Mouse (Mus musculus): ENCODE results near the gene Heatr5a.

The Heatr5a gene

DNA sequence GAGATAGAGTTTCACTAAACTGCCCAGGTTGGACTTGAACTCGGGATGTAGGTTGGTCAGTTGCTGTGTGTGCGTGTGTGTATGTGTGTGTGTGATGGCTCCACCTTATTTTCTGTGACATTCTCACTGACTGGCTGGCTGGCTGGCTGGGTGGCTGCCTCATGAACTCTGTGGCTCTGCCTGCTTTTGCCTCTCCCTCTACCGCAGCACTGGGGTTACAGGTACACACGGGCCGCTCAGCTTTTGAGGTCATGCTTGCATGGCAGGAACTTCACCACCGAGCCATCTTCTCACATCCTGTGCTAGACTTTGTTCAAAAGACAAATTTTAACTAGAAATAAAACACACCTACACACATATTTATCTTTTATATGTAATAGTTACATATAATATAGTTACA, 84.8 kb downstream of the Heatr5a start:
- no peak for DNase-seq (ENCODE audit: extremely low spot score, low spot score)

- no peak for DNase-seq (ENCODE audit: extremely low spot score, low spot score)
These were observed 86.3 kb downstream of the Heatr5a start for GRCm38 (mm10) chr12:51884801-51885200.

GRCm38 (mm10) chr12:51883297-51883805, 87.8 kb downstream of the Heatr5a start:
- DNase-seq (ENCODE audit: extremely low spot score, low spot score): no peak

GRCm38 (mm10) chr12:51882606-51883296, 88.4 kb downstream of the Heatr5a start:
- DNase-seq (ENCODE audit: extremely low spot score, low spot score): no peak

DNA sequence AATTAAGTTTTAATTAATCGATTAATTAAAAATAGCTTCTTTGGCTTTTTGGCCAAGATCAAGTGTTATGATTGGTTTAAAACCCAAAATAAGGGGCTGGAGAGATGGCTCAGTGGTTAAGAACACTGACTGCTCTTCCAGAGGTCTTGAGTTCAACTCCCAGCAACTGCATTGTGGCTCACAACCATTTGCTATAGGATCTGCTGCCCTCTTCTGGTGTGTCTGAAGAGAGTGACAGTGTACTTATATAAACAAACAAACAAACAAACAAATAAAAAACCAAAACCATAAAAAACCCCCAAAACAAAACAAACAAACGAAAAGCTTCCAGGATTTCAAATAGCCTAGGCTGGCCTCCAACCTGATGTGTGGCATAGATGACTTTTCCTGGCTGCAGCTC, 89.3 kb downstream of the Heatr5a start:
- no peak for DNase-seq (ENCODE audit: extremely low spot score, low spot score)

DNA sequence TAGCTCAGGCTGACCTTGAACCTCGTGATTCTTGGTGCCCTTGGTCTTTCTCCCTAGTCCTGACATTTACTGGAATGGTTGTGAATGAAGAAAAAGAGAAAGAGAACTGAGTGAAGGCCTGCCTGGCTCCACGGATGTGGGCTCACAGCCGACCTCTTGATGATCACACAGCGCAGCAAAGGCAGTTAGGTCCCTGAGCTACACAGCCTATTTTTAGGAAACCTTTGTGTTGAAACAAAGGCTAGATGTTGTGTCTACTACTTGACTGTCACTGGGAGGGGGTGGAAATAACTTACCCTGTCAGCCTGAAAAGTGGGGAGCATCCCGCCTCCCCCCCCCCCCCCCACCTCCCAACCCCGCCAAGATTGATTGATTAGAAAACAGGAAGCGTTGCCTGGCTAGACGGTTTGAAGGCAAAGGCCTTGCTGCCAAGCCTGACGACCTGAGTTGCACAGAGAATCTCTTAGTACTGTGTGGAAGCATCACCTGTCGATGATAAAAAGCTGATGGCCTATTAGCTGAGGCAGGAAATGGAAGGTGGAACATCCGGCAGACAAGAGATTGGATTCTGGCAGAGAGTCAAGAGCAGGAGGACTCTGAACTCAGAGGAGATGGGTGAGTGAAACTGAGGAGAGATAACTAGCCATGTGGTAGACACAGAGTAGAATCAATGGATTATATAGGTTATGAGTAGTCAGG, 99.5 kb downstream of the Heatr5a start:
- no peak for DNase-seq (ENCODE audit: extremely low spot score, low spot score)

DNA sequence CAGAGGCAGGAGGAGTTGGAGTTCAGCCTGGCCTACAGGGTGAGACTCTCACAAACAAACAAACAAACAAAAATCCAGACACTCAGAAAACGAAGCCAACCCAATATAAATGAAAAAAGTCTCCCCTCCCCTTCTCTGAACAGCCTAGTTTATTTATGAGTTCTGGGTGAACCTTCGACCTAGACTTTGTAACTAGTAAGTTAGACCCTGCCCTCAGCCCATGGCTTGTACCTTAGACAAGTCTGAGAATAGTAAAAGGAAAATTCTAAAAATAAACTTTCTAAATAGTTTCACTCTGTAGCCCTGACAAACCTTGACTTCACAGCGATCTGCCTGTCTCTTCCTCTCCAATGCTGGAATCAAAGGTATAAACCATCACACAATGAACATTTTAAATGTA, 101.6 kb downstream of the Heatr5a start:
- no peak for DNase-seq (ENCODE audit: extremely low spot score, low spot score)

DNA sequence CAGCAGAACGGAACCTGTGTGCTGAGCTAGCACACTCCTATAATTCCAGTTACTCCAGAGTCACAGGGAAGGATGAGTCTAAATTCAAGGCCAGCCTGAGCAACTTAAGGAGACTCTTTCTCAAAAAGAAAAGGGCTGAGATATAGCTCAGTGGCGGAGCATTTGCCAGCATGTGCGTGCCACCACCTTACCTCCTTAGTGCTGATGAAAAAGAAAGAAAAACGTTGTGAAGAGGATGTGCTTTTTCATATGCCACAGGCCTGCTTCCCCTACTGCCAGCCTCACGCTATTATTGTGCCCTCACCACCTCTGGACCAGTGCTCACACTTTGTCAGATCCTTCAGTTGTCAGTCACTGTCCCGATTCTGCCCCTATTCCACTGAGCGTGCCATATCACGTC, 104.0 kb downstream of the Heatr5a start:
- no peak for DNase-seq (ENCODE audit: extremely low spot score, low spot score)

GRCm38 (mm10) chr12:51866226-51866910, 104.8 kb downstream of the Heatr5a start:
- no peak for DNase-seq (ENCODE audit: extremely low spot score, low spot score)

GRCm38 (mm10) chr12:51865790-51866179, 105.3 kb downstream of the Heatr5a start:
- DNase-seq (ENCODE audit: extremely low spot score, low spot score): no peak

GRCm38 (mm10) chr12:51865061-51865789, 105.9 kb downstream of the Heatr5a start:
- DNase-seq (ENCODE audit: extremely low spot score, low spot score): no peak

DNA sequence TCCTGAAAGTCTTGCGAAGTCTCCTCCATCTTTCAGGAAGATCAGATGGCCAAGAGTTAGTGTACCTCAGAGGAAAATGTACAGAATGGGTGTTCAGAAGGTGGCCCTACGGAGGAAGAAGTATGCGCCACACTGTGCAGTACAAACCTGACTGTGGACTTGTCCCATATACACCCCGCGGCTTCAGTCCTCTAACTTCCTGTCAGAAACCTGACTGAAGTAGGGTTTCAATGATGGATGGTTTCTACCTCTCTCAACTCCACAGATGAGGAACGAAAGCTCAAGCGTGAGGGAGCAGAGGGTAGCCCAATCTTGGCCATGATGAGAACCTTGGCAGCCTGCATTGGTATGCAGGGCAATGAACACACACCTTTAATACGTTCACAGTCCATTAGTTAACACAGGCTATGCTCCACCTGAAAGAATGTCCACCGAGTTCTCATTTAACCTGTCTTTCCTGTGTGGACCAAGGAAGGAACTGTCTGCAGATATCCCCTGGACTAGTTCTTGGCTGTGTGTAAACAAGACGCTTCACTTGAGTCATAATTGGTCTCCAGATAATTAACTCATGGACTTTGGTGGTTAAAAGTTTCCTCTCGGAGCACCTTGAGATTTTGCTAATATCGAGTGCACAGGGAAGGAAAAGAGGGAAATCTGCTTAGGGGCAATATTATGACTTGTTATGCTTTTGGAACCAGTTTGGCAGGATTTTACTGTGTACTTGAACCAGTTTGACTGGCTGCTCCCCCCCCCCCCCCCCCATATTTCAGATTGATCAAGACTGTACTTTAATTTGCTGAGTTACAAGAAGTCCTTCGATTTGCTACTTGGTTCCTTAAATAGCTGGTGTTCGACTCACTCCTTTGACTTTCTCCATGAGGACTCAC, 107.8 kb downstream of the Heatr5a start:
- DNase-seq (ENCODE audit: extremely low spot score, low spot score): no peak

DNA sequence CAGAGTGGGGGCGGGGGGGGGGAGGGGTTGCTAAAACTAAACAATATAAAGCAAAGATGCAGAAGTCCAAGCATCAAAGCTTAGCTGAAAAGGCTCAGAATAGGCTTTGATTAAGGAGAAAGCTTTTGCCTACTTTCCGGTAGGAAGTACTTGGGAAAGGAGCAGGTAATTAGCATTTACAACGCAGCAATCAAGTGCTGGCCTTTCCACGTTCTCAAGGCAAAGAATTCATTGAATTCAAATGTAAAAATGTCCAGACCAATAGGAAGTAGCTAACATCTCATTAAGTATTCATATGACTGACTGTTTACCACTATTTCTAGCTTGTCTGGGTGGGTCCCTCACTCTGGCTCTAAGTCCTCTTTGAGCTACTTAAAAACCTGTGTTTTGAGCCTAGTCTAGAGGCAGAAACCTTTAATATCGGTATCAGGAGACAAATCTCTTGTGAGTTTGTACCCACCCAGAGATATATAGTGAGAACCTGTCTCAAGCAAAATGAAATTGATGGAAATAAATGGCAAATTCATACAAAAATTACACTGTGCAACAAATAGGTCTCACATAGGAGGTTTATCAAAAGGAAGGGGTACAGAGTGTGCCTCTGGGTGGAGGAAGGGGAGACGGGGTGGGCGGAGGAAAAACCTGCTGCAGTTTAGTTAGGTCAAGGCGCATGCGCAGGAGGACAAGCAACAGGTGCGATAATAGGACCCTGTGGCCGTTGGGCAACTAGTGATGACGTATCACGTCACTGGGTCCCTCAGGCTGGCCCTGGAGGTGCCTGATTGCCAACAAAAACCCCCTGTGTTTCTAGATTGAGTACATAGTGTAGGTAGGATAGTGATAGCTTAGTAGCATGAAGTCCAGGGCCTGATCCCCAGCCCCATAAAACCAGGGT, 112.7 kb downstream of the Heatr5a start:
- DNase-seq (ENCODE audit: extremely low spot score, low spot score): no peak

DNA sequence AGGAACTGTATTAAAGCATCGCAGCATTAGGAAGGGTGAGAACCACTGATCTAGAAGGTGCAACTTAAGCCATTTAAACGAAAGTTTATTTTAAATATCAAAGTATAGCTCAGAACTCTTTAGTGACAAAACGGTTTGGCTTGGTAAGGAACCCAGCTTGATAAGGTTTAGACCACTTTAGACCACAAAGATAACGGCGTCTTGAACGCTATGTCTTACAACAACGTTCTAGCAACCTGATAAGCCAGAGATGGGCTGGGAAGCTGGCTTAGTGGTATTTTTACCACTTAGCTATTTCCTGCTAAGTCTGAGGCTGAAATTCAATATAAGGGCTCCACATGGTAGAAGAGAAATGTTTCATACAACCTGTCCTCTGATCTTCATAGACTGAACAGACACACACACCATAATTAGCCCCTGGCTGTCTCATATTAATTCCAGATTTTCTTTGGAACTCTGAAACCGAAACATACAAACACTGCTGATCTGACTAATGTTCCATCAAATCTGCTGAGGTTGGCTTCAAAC, 114.3 kb downstream of the Heatr5a start:
- no peak for DNase-seq (ENCODE audit: extremely low spot score, low spot score)

GRCm38 (mm10) chr12:51855872-51856271, 115.2 kb downstream of the Heatr5a start:
- DNase-seq (ENCODE audit: extremely low spot score, low spot score): no peak

- no peak for DNase-seq (ENCODE audit: extremely low spot score, low spot score)
These were observed 115.7 kb downstream of the Heatr5a start for GRCm38 (mm10) chr12:51855453-51855852.

GRCm38 (mm10) chr12:51851617-51852016, 119.5 kb downstream of the Heatr5a start:
- DNase-seq (ENCODE audit: extremely low spot score, low spot score): no peak

DNA sequence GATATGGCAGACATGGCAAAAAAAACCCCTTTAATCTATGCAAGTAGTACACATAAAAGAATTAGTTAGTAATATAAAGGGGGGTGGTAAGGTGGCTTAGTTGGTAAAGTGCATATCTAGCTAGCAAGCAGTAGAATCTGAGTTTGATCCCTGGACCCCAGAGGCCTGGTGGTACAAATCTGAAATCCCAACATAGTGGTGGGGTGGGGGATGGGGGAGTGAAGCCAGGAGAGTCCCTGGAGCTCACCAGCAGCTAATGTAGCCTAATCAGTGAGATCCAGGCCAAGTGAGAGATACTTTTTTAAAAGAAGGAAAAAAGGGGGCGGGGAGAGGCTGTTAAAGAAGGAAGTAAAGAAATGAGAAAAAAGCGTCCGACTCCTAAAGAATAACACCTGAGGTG, 120.0 kb downstream of the Heatr5a start:
- no peak for DNase-seq (ENCODE audit: extremely low spot score, low spot score)

DNA sequence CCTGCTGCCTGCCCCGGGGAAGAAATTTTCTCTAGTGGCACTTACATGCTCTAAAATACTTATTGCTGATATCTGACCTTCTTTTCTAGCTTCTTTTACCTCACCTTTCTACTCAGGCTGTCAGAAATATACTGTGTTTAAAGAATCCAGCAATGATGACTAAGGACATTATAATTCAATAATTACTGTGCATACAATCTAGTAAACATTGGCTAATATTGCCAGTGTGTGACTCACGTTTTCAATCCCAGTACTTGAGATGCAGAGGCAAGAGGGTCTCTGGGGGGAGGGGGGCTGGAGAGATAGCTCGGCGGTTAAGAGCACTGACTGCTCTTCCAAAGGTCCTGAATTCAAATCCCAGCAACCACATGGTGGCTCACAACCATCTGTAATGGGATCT, 120.8 kb downstream of the Heatr5a start:
- no peak for DNase-seq (ENCODE audit: extremely low spot score, low spot score)
